Mouse (Mus musculus) bone marrow, adult 2 months (tissue): ENCODE data around the gene Smg7. TPM values are rescaled to one million over a fixed set of nuclear protein-coding genes. Genes with fewer than 3 reads are reported as not detected.
A peak's percentile ranks its signal among the peaks of the same experiment; 100 is the strongest.

Source experiments
- H3K27ac ChIP-seq: fragments of 200-500 bp; 2 replicates; pipeline ENCODE4 v1.5.1; 2012; ENCODE audit warnings: low read depth, mild to moderate bottlenecking, control low read depth, inconsistent platforms, low read length; ENCODE audit not compliant: control insufficient read depth, poor library complexity, insufficient read depth
- H3K4me1 ChIP-seq: fragments of 200-500 bp; 2 replicates; pipeline ENCODE4 v1.6.1; 2011; ENCODE audit warnings: low read length; ENCODE audit not compliant: control insufficient read depth, insufficient read depth
- H3K4me3 ChIP-seq: fragments of 200-500 bp; replicated peaks from 2 replicates; pipeline ENCODE3; 2011; ENCODE audit warnings: mild to moderate bottlenecking, low read depth, low read length, control low read depth; ENCODE audit not compliant: control insufficient read depth
- CTCF ChIP-seq: fragments of 200-500 bp; IDR thresholded peaks from 2 replicates; pipeline ENCODE4 v1.5.1; 2011; ENCODE audit warnings: low read length, control low read depth; ENCODE audit not compliant: control insufficient read depth, insufficient read depth
- POLR2A ChIP-seq: fragments of 200-500 bp; IDR thresholded peaks from 2 replicates; pipeline ENCODE4 v1.6.1; 2011; ENCODE audit warnings: low read depth, mild to moderate bottlenecking, control low read depth, low read length, borderline replicate concordance; ENCODE audit not compliant: control insufficient read depth
- WGBS: fragments of 180-500 bp; shearing (Covaris S2); methylation state at CpG from one replicate; pipeline ENCODE4 v1.1.7; 2018; 5-methylcytosine and 5-hydroxymethylcytosine counted together
- polyA plus RNA-seq: library from polyadenylated mRNA; stranded (reverse); fragments of >200 nt; gene quantifications from 2 replicates; pipeline ENCODE4 v1.2.4, GENCODE M21; 2011; ENCODE audit warnings: low replicate concordance; ENCODE audit not compliant: missing spikeins, insufficient read depth, insufficient read length

Gene Smg7
- polyA plus RNA-seq, 1 experiment, result 41.0 TPM

DNA sequence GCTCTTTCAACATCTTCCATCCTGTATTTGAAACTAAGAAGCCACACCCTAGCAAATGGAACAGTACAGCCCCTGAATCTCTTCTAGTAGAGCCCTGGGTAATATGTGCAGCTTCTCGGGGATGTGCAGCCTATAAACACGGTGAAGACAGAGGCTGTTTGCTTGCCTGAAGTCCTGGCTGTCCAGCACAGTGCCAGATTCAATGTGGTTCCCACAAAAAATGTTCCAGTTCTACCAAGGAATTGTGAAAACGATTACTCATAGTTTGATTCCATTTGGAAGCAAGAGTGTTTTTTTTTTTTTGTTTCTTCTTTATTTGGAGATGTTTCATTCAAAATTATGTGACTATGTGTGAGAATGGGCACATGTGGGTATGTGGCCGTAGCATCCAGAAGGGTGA is 80.7 kb downstream of the Smg7 start:
- TF ChIP-seq CTCF (no peak), POLR2A (no peak)

GRCm38 (mm10) chr1:152820911-152821695 is 81.3 kb downstream of the Smg7 start:
- H3K27ac ChIP-seq, result no peak overlapping the region
- 80% methylated on average over 7 of the region's 7 CpGs for WGBS
- peaks cover 3% of the 10 kb centered on the region; the same call in 1 of the 2 replicates for H3K4me1 ChIP-seq
- no peak overlapping the region for H3K4me3 ChIP-seq
- TF ChIP-seq POLR2A (no peak), CTCF (no peak)

More for the DNA sequence above, 80.7 kb downstream of the Smg7 start:
- Histone ChIP-seq H3K4me1 (peaks cover 2% of the 10 kb centered on the region; the same call in 1 of the 2 replicates), H3K4me3 (no peak overlapping the region), H3K27ac (no peak overlapping the region)
- WGBS, result 83% methylated on average over 4 of the region's 4 CpGs

GRCm38 (mm10) chr1:152819558-152819957 is 82.9 kb downstream of the Smg7 start:
- WGBS, result 82% methylated on average over 6 of the region's 6 CpGs

GRCm38 (mm10) chr1:152817794-152818193 is 84.7 kb downstream of the Smg7 start:
- H3K4me3 ChIP-seq, result no peak overlapping the region
- TF ChIP-seq POLR2A (peak; percentile 36; the same call in 1 of the 2 replicates), CTCF (no peak)
- peaks cover 7% of the 10 kb centered on the region; the same call in 1 of the 2 replicates for H3K4me1 ChIP-seq
- WGBS, result 76% methylated on average over 10 of the region's 10 CpGs
- peak overlapping the region; percentile 64 for H3K27ac ChIP-seq

More at GRCm38 (mm10) chr1:152819558-152819957, 82.9 kb downstream of the Smg7 start:
- H3K4me1 ChIP-seq, result peaks cover 3% of the 10 kb centered on the region; the same call in 1 of the 2 replicates
- TF ChIP-seq POLR2A, result no peak
- no peak for TF ChIP-seq CTCF
- no peak overlapping the region for H3K4me3 ChIP-seq
- no peak overlapping the region for H3K27ac ChIP-seq

DNA sequence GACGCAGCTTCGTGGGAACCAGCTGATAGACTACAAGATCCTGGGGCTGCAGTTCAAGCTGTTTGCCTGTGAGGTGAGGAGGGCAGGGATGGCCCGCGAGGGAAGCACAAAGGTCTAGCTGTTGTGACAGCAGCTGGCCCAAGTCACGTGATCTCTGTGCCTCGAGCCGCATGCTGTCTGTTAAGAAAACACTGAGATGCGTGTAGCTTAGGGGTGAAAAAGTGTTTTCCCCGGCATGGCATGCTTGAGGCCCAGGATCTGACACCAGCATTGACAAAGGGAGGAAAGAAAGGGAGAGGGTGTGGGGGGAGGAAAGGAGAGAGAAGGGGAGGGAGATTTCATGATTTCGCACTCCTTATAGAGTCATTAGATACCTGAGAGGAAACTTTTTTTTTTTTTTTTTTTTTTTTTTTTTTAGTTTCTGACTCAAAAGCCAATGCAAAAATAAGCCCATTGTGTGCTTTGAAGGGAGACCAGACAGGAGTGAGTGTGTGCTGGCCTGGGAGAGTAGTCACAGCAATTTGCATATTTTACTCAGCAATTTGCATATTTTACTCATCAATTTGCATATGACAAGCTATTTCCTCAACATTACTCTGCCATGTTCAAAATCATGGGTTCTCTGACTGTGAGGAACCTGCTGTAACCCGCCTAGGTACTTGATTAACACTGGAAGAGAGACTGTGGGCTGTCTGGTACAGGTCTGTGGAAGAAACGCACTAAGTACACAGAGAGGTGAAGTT is 85.2 kb downstream of the Smg7 start:
- TF ChIP-seq POLR2A (no peak), CTCF (no peak)
- H3K4me3 ChIP-seq, result no peak overlapping the region
- peak overlapping the region; percentile 38 for H3K27ac ChIP-seq
- peaks cover 7% of the 10 kb centered on the region; the same call in 1 of the 2 replicates for H3K4me1 ChIP-seq
- WGBS, result 73% methylated on average over 12 of the region's 12 CpGs

- TF ChIP-seq CTCF (peak; percentile 36), POLR2A (no peak)
- Histone ChIP-seq H3K4me3 (no peak overlapping the region), H3K4me1 (peaks cover 7% of the 10 kb centered on the region; the same call in 1 of the 2 replicates), H3K27ac (no peak overlapping the region)
- WGBS, result 57% methylated on average over 7 of the region's 7 CpGs
Observed at GRCm38 (mm10) chr1:152815265-152815701, 87.2 kb downstream of the Smg7 start.

DNA sequence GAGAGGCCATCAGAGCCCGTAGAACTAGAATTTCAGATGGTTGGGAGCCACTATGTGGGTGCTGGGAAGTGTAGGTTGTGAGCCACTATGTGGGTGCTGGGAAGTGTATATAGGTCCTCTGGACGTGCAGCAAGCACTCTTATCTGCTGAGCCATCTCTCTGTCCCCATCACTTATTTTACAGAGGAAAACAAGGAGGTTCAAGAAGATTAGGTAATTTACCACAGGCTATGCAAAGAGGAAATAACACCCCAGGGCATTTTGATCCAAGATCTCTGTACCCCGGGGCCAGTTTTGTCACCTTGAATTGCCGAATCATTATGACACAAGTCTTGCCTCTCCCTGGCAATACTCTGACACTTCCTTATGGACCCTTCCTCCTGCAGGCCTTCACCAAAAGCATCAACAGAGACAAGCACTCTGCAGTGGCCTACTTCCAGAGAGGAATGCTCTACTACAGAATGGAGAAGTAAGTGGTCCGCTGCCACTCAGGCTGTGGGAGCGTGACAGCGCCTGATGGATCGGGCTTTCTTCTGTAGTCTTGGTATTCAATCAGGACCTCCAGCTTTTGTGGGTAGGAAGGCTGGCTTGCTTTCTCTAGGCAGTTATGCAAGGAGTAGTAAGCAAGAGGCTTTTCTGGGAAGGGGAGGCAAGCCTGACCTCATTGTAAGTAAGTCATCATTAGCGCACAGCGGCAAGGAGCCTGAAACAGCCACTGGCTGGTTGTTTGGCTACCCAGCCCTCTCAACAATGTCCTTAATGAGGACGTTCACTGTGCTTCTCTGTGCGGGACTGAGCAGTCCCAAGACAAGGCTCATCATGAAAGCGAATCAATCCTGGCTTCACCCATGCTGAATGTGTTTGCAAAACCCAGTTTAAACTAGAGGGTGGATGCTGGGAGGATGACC is 91.7 kb downstream of the Smg7 start:
- TF ChIP-seq CTCF, result no peak
- TF ChIP-seq POLR2A, result no peak
- Histone ChIP-seq H3K27ac (peak overlapping the region; percentile 70), H3K4me3 (peak overlapping the region; percentile 57), H3K4me1 (peaks cover 7% of the 10 kb centered on the region; the same call in 1 of the 2 replicates)
- WGBS, result 48% methylated on average over 13 of the region's 13 CpGs
